Mouse (Mus musculus) small intestine, adult 2 months (tissue): ENCODE results near the gene Itgb3. TPM values are rescaled to one million over a fixed set of nuclear protein-coding genes. Genes with fewer than 3 reads are reported as not detected.

Experiments
- H3K27ac ChIP-seq: fragments of 200-500 bp; 2 replicates; pipeline ENCODE4 v1.5.1; 2012; ENCODE audit warnings: low read depth, low read length, control low read depth, inconsistent platforms; ENCODE audit not compliant: insufficient read depth
- H3K27me3 ChIP-seq: fragments of 200-500 bp; 2 replicates; pipeline ENCODE4 v1.6.1; 2012; ENCODE audit warnings: mild to moderate bottlenecking, moderate library complexity, low read length, inconsistent platforms; ENCODE audit not compliant: control insufficient read depth, insufficient read depth
- H3K36me3 ChIP-seq: fragments of 200-500 bp; 2 replicates; pipeline ENCODE4 v1.6.1; 2012; ENCODE audit warnings: mild to moderate bottlenecking, low read length, control low read depth, inconsistent platforms; ENCODE audit not compliant: control insufficient read depth, insufficient read depth
- H3K4me1 ChIP-seq: fragments of 200-500 bp; 2 replicates; pipeline ENCODE4 v1.6.1; 2012; ENCODE audit warnings: low read length, inconsistent platforms, mixed read lengths; ENCODE audit not compliant: control insufficient read depth, insufficient read depth, insufficient read length
- H3K4me3 ChIP-seq: fragments of 200-500 bp; 2 replicates; pipeline ENCODE4 v1.5.1; 2012; ENCODE audit warnings: low read depth, mild to moderate bottlenecking, control low read depth, inconsistent platforms, low read length, moderate library complexity
- CTCF ChIP-seq: fragments of 200-500 bp; IDR thresholded peaks from 2 replicates; pipeline ENCODE4 v1.5.1; 2012; ENCODE audit warnings: low read depth, mild to moderate bottlenecking, control low read depth, inconsistent platforms, low read length, moderate library complexity, mixed read lengths; ENCODE audit not compliant: insufficient replicate concordance, insufficient read length; ENCODE audit errors: extremely low read depth
- POLR2A ChIP-seq: fragments of 200-500 bp; IDR thresholded peaks from 2 replicates; pipeline ENCODE4 v1.6.1; 2012; ENCODE audit warnings: low read depth, mild to moderate bottlenecking, control low read depth, inconsistent platforms, low read length, moderate library complexity
- WGBS: fragments of 180-500 bp; shearing (Covaris S2); methylation state at CpG from one replicate; pipeline ENCODE4 v1.1.7; 2018; 5-methylcytosine and 5-hydroxymethylcytosine counted together
- polyA plus RNA-seq: library from polyadenylated mRNA; depleted of rRNA; stranded (reverse); fragments of >200 nt; gene quantifications from 2 replicates; pipeline ENCODE4 v1.2.3, GENCODE M21; 2012

The Itgb3 gene
- polyA plus RNA-seq, 1 experiment: 7.2 TPM

DNA sequence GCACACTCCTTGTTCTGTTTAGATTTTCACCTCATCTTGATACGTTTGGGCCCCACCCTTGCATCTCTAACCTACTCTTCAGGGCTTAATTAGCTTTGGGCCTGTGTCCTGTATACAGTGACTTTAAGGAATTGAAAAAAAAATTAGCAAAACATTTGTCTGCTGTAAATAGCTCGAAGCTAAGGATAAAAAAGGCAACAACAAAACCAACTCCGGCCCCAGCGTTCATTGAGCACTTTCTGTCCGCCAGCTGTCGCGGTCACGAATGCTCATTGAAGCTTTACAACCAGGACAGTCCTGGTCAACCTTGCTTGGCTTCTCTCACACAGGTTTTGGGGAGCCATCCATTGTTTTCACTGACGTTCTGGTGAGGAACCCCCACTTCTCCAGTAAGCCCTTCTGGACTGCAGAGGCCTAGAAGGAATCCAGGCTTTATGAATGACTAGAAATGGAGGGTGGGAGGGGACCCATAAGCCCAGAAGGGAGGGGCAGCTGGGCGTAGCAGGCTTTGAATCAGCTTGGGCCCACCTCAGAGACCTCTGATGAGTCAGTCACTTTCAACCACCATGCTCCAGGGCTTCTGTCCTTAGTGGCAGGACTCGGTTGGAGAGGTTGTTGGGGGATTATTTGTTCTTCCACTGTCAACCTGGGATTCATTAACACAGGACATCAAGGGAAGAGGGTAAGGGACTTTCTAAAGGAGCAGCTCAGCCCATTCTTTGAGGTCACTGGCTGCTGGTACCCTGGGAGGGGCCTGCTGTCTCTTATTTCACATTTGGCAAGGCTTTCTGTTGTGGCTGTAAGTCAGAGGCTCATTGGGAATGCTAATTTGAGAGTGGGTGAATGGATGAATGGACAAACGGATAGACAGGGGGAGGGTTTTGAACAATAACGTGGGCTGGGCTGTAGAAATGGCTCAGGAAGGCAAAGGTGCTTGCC lies 11.6 kb downstream of the Itgb3 start:
- Histone ChIP-seq H3K4me1 (no peaks in the 10 kb centered on the region; the same call in 1 of the 2 replicates), H3K4me3 (no peak overlapping the region), H3K27ac (peak overlapping the region; percentile 29), H3K27me3 (no peaks in the 10 kb centered on the region), H3K36me3 (no peaks in the 10 kb centered on the region)
- TF ChIP-seq POLR2A (no peak), CTCF (no peak)
- WGBS: 57% methylated on average over 13 of the region's 13 CpGs

GRCm38 (mm10) chr11:104622040-104622962 lies 14.5 kb downstream of the Itgb3 start:
- Histone ChIP-seq H3K27me3 (no peaks in the 10 kb centered on the region), H3K4me3 (no peak overlapping the region), H3K27ac (no peak overlapping the region), H3K4me1 (peaks cover 7% of the 10 kb centered on the region; the same call in 1 of the 2 replicates), H3K36me3 (no peaks in the 10 kb centered on the region)
- WGBS: 35% methylated on average over 12 of the region's 12 CpGs
- no peak for TF ChIP-seq POLR2A
- no peak for TF ChIP-seq CTCF

- Histone ChIP-seq H3K27me3 (no peaks in the 10 kb centered on the region), H3K27ac (peak overlapping the region; percentile 57), H3K4me3 (no peak overlapping the region), H3K36me3 (no peaks in the 10 kb centered on the region), H3K4me1 (peaks cover 7% of the 10 kb centered on the region; the same call in 1 of the 2 replicates)
- TF ChIP-seq CTCF (no peak), POLR2A (no peak)
- 41% methylated on average over 6 of the region's 6 CpGs for WGBS
Observed at GRCm38 (mm10) chr11:104624791-104625391, 17.1 kb downstream of the Itgb3 start.

GRCm38 (mm10) chr11:104625453-104626402 lies 17.9 kb downstream of the Itgb3 start:
- Histone ChIP-seq H3K36me3 (no peaks in the 10 kb centered on the region), H3K4me3 (no peak overlapping the region), H3K27ac (peak overlapping the region; percentile 57), H3K4me1 (peaks cover 7% of the 10 kb centered on the region; the same call in 1 of the 2 replicates), H3K27me3 (no peaks in the 10 kb centered on the region)
- no peak for TF ChIP-seq CTCF
- no peak for TF ChIP-seq POLR2A
- WGBS: 34% methylated on average over 12 of the region's 12 CpGs

DNA sequence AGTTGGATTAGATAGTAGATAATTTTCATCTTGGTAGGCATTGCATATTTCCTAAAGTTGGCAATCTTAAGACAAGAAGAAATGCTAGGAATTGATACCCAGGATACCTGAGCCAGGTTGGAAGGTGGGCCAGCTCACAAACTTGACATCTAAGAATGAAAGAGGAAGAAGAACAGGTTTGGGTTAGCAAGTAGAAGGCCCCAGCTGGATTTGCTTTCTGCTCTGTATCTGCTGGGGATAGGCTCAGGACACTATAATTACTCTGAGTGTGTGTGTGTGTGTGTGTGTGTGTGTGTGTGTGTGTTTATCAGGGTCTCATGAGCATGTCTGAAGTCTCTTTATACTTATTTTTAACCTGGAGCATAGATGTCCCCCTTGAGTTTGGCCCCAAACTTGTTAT lies 18.8 kb downstream of the Itgb3 start:
- Histone ChIP-seq H3K27ac (0 out of 2 replicates have a peak overlapping the region, but pooled peaks have one; percentile 21), H3K4me1 (peaks cover 10% of the 10 kb centered on the region; the same call in 1 of the 2 replicates), H3K27me3 (no peaks in the 10 kb centered on the region), H3K4me3 (no peak overlapping the region), H3K36me3 (no peaks in the 10 kb centered on the region)
- TF ChIP-seq CTCF (no peak), POLR2A (no peak)

GRCm38 (mm10) chr11:104627616-104628301 lies 20.0 kb downstream of the Itgb3 start:
- Histone ChIP-seq H3K4me3 (no peak overlapping the region), H3K4me1 (peaks cover 10% of the 10 kb centered on the region; the same call in 1 of the 2 replicates), H3K27ac (no peak overlapping the region), H3K27me3 (no peaks in the 10 kb centered on the region), H3K36me3 (no peaks in the 10 kb centered on the region)
- WGBS: 58% methylated on average over 11 of the region's 11 CpGs
- TF ChIP-seq POLR2A (no peak), CTCF (no peak)
